Mouse (Mus musculus) spleen, embryonic (tissue): ENCODE data around the gene Hist1h4j.
"Not testable (repeated sequence)": the region's sequence is repeated elsewhere in the genome, so short reads cannot be mapped to it uniquely, and the experiment has no call there.

ENCODE experiments used
- CTCF ChIA-PET: fragments of 350-600 bp; sonication (Branson Sonifier 250); formaldehyde crosslinking; loops from one replicate; lab custom pipeline; 2022; lab: Charles Lee

Gene Hist1h4j

DNA sequence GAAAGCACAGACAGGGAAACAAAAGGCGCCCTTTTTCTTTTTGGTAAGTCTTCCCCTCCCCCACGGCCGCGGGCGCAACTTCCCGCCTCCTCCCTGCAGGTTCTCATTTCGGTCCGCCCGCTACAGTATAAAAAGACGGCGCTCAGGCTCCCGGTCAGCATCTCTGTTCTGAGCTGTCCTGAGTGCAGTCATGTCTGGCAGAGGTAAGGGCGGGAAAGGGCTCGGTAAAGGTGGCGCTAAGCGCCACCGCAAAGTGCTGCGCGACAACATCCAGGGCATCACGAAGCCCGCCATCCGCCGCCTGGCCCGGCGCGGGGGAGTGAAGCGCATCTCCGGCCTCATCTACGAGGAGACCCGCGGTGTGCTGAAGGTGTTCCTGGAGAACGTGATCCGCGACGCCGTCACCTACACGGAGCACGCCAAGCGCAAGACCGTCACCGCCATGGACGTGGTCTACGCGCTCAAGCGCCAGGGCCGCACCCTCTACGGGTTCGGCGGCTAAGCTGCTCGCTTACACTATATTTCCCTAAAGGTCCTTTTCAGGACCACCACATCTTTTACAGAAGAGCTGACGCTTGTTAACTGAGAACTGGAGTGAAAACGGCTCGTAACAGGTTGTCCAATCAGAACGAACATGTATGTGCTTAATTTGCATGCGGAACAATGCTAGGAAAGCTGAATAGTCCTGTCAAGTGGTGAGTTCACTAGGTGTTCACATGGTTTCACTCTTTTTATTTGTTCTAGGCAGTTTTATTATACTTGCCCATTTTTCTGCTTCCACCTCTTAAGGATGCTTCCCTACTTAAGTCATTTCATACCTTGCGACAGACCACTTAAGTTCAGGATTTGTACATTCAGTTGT is at the start of gene Hist1h4j:
Gene Hist1h4j, plus strand, starts transcription at position 159 of the 862 bp plus-strand sequence.
- CTCF ChIA-PET = interaction anchor here (1.0 kb wide), 1 partner anchor 14 kb away, joined by 4 read pairs; no protein-coding TSS in a partner anchor

- CTCF ChIA-PET = no interaction called here
Observed at GRCm38 (mm10) chr13:21697811-21698210, 37.1 kb upstream of the Hist1h4j start, which contains the start of gene Olfr1359. Olfr1359 (plus strand) TSS chr13:21698111.

GRCm38 (mm10) chr13:21706669-21707068 is 28.2 kb upstream of the Hist1h4j start:
- CTCF ChIA-PET = no interaction called here

DNA sequence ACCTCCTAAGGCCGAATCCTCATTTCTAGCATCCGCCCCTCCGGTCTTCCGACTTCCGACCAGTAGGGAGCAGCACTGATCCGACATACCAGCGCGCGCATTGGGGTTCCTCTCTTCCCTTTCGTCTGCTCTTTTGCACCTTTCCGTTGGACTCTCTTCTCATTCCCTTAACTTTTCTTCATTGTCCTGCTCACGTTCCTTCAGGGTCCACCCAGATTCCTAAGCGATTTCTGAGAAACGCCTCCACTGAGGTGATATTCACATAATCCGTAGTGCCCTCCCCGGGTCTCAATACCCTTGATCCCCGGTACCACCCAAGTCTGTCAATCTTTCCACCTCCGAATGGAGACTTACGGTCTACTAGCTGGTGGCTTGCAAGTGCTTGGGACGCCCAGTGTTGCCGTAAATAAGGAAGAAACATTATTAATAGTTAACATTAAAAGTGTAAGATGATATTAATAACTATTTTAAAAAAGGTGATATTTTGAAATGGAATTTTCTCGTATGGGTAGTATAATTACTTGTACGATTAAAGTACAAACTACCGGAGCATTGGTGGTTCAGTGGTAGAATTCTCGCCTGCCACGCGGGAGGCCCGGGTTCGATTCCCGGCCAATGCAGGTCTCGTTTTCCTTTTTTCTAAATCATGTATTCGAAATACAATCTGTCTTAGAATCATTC is 24.7 kb upstream of the Hist1h4j start:
- CTCF ChIA-PET = interaction anchor here (0.6 kb wide), 1 partner anchor 72 kb away, joined by 3 read pairs; no protein-coding TSS in a partner anchor

- CTCF ChIA-PET = interaction anchor here (0.6 kb wide), 1 partner anchor 71 kb away, joined by 3 read pairs; no protein-coding TSS in a partner anchor
Observed at GRCm38 (mm10) chr13:21710821-21711525, 23.9 kb upstream of the Hist1h4j start.

DNA sequence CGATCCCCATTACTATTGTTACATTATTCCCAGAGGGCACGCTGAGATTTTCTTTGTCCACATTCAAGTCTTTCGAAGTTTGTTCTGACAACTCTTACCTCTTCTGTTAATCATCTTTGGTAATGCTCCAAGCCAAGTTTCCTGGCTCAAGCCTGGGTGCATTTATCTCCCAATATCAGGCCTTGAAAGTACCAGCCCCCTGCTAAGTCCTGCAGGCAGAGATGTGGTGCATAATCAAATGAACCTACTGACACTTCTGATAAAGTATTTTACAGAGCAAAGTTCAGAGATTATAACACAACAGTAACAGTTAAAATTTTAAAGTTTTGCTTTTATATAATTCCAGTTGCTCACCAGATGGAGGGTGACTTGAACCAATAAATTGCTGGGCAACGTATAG is 23.2 kb upstream of the Hist1h4j start:
- CTCF ChIA-PET = no interaction called here

- CTCF ChIA-PET = no interaction called here
Observed at GRCm38 (mm10) chr13:21714725-21715124, 20.1 kb upstream of the Hist1h4j start.

GRCm38 (mm10) chr13:21715131-21715863 is 19.6 kb upstream of the Hist1h4j start:
- CTCF ChIA-PET = interaction anchor here (0.6 kb wide), 2 partner anchors 328 to 337 kb away, joined by 3 read pairs; no protein-coding TSS in a partner anchor

- CTCF ChIA-PET = interaction anchor here (0.6 kb wide), 1 partner anchor 328 kb away, joined by 3 read pairs; no protein-coding TSS in a partner anchor
Observed at GRCm38 (mm10) chr13:21715864-21716539, 18.9 kb upstream of the Hist1h4j start, which contains the start of the genes Hist1h2bl and Hist1h2ai. Hist1h2bl (minus strand) TSS chr13:21716143. Hist1h2ai (plus strand) TSS chr13:21716422.

DNA sequence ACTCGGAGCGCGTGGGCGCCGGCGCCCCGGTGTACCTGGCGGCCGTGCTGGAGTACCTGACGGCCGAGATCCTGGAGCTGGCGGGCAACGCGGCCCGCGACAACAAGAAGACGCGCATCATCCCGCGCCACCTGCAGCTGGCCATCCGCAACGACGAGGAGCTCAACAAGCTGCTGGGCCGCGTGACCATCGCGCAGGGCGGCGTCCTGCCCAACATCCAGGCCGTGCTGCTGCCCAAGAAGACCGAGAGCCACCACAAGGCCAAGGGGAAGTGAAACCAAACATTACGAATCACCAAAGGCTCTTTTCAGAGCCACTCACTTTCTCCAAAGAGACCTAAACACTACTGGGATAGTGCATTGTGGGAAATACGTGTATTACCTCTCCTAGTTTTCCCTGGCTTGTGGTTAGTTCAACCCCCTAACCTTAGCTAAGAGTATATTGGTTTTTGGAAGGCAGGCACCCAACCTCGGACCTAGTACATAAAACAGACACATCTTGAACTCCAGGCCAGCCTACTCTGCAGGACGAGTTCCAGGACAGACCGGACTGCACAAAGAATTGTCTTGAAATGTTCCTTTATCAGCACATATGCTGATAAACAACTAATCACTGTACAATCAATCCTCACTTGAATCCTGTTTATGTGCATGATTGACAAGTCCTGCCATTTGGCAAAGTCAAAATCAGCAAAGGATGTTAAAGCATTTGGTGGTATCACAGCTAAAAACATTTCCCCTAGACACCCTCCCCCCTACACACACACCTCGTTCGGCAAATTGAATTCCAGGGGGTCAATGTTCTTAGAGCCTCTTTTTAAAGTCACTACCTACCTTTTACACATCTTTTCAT is 18.1 kb upstream of the Hist1h4j start:
- CTCF ChIA-PET = not testable (repeated sequence)

DNA sequence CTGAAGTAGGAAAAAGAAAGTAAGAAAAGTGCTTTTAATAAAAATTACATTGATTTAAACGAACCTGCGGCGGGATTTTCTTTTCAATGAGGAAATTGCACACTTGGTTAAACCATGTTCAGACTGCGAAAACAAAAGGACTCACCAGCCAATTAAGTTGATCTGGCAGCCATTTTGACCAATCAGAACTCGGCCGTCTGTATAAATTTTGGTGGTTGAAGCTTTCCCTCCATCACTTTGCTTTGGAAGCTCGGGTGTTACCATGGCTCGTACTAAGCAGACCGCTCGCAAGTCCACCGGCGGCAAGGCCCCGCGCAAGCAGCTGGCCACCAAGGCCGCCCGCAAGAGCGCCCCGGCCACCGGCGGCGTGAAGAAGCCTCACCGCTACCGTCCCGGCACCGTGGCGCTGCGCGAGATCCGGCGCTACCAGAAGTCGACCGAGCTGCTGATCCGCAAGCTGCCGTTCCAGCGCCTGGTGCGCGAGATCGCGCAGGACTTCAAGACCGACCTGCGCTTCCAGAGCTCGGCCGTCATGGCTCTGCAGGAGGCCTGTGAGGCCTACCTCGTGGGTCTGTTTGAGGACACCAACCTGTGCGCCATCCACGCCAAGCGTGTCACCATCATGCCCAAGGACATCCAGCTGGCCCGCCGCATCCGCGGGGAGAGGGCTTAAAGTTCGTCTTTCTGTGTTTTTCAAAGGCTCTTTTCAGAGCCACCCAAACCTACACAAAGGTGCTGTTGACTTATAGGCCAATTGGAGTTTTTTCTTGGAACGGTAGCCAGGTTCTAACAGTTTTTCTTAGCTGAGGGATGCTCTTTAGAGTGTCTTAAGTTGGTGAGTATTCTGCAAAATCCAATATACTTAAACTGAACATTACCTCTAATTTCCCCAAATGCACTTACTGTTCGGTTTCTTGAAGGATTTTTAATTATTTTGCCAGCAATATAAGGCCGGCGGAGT is 17.2 kb upstream of the Hist1h4j start, which contains the start of gene Hist1h3h:
Gene Hist1h3h, plus strand, starts transcription at position 263 of the 961 bp plus-strand sequence.
- CTCF ChIA-PET = interaction anchor here (0.5 kb wide), 1 partner anchor 313 kb away, joined by 3 read pairs; no protein-coding TSS in a partner anchor

GRCm38 (mm10) chr13:21718381-21719080 is 16.3 kb upstream of the Hist1h4j start:
- CTCF ChIA-PET = interaction anchor here (0.5 kb wide), 1 partner anchor 312 kb away, joined by 3 read pairs; no protein-coding TSS in a partner anchor

DNA sequence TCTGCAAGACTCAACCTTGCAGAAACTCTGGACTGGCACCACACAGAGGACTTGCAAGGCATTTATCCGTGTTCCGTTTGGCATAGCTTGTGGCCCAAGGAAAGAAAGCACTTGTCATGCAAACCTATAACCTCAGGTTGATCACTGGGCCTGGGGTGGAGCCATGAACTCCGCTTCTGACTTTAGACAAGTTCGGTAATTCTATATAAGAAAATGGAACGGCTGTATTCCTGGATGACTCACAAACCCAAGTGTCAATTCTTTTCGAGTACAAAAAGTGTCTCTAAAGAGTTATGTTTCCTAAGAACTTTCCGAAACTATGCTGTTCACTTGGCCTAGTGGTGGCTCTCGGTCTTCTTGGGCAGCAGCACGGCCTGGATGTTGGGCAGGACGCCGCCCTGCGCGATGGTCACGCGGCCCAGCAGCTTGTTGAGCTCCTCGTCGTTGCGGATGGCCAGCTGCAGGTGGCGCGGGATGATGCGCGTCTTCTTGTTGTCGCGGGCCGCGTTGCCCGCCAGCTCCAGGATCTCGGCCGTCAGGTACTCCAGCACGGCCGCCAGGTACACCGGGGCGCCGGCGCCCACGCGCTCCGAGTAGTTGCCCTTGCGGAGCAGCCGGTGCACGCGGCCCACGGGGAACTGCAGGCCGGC is 13.6 kb upstream of the Hist1h4j start:
- CTCF ChIA-PET = not testable (repeated sequence)

DNA sequence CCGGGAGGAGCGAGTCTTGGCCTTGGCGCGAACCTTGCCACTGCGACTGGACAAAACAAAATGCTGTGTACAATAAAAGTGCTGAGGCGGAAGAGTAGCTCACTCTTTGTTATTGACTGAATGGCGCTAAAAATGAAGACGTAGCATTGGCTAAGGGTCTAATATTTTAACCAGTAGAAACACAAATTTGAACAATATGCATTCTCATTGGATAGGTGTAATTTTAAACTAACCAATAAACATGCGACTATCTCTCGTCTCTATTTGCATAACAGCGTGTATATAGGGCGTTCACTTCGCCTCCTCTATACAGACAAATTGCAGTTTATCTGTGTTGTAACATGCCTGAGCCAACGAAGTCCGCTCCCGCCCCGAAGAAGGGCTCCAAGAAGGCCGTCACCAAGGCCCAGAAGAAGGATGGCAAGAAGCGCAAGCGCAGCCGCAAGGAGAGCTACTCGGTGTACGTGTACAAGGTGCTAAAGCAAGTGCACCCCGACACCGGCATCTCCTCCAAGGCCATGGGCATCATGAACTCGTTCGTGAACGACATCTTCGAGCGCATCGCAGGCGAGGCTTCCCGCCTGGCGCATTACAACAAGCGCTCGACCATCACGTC is 13.0 kb upstream of the Hist1h4j start, which contains the start of gene Hist1h2bm:
Gene Hist1h2bm, plus strand, starts transcription at position 288 of the 616 bp plus-strand sequence.
- CTCF ChIA-PET = not testable (repeated sequence)

DNA sequence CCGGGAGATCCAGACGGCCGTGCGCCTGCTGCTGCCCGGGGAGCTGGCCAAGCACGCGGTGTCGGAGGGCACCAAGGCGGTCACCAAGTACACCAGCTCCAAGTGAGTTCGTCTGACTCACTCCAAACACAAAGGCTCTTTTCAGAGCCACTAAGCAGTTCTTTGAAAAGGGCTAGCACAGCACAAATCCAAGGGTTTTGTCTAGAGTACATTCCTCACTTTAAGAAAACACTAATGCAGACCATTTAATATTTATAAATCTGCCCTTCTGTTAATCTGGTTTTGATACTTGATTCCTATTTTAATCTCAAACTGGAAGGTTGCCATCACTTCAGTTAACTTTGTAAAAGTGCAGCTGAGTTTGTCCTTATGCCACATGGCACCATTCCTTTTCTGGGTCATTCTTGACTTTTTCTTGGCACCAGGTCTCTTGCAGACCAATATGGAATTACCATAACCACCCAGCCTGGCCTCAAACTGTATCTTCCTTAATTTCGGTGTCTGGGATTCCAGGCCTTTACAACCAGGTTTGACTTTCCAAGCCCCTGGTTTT is 12.4 kb upstream of the Hist1h4j start:
- CTCF ChIA-PET = no interaction called here
